ENCODE assay signal across 13 mouse cellular contexts in genomic region chr6:85029671-85030070, GRCm38 (mm10). TPM values are rescaled to one million over a fixed set of nuclear protein-coding genes. Genes with fewer than 3 reads are reported as not detected.
DNase-seq lines count a peak whose midpoint lies in the region; ATAC-seq and TF ChIP-seq lines count a peak whose summit lies in the region.
"Had no signal": no experiment of that assay in that cellular context is flagged by ENCODE, and none has a peak within 500 bp of the region (broad histone marks: within the 10 kb centered on the region; RNA-seq: fewer than 3 reads in every experiment).

No protein-coding gene starts in this region.

- DNase-seq in embryo, embryonic 10 days (ENCODE audit: low spot score), result peak; percentile 50
- DNase-seq in embryo, embryonic 9.5 days (ENCODE audit: extremely low spot score), result no peak
- DNase-seq in hindbrain, embryonic 11.5 days (ENCODE audit: low spot score), result peak; percentile 15
- no peak for DNase-seq in hindbrain, embryonic 10.5 days (ENCODE audit: low spot score)
- DNase-seq in 3T3-L1 (ENCODE audit: low read depth, low spot score) (peak; percentile 27), MN1 (ENCODE audit: low spot score) (no peak)
- peak; percentile 34 for DNase-seq in brain, embryonic 14.5 days (ENCODE audit: low read depth)
- no peak for DNase-seq in ovary, postnatal 14 days (ENCODE audit: low spot score)
- DNase-seq: cerebellum, postnatal 25 days; kidney, adult 9 months had no signal

- no peaks in the 10 kb centered on the region for H3K27me3 ChIP-seq in hindbrain, embryonic 11.5 days (ENCODE audit: control insufficient read depth, insufficient read depth, low read length)
- H3K27me3 ChIP-seq in hindbrain, embryonic 10.5 days (ENCODE audit: insufficient read depth, poor library complexity, severe bottlenecking), result no peaks in the 10 kb centered on the region

- H3K27ac ChIP-seq in hindbrain, embryonic 11.5 days (ENCODE audit: low read depth, low read length), result no peak overlapping the region
- H3K27ac ChIP-seq in hindbrain, embryonic 10.5 days, result no peak overlapping the region
- H3K27ac ChIP-seq: liver, embryonic 14.5 days; midbrain, embryonic 10.5 days had no signal

- H3K9me3 ChIP-seq in hindbrain, embryonic 11.5 days (ENCODE audit: control insufficient read depth, low read length), result no peaks in the 10 kb centered on the region
- H3K9me3 ChIP-seq in hindbrain, embryonic 10.5 days, result 0 out of 2 replicates have a peak, but pooled peaks cover 3% of the 10 kb centered on the region
- H3K9me3 ChIP-seq: midbrain, embryonic 10.5 days had no signal

- 33% methylated on average over 1 of the region's 1 CpGs for WGBS in hindbrain, embryonic 11.5 days
- 37% methylated on average over 1 of the region's 1 CpGs for WGBS in hindbrain, embryonic 10.5 days

- H3K36me3 ChIP-seq in hindbrain, embryonic 11.5 days (ENCODE audit: control insufficient read depth, insufficient read depth, low read length), result no peaks in the 10 kb centered on the region
- H3K36me3 ChIP-seq in hindbrain, embryonic 10.5 days, result no peaks in the 10 kb centered on the region
- H3K36me3 ChIP-seq: midbrain, embryonic 10.5 days had no signal

- no peaks in the 10 kb centered on the region for H3K4me1 ChIP-seq in hindbrain, embryonic 11.5 days (replicated peaks; ENCODE audit: control insufficient read depth, insufficient read depth, low read length)
- peaks cover 9% of the 10 kb centered on the region; the same call in 1 of the 2 replicates for H3K4me1 ChIP-seq in hindbrain, embryonic 10.5 days (replicated peaks)

- H3K4me3 ChIP-seq in hindbrain, embryonic 11.5 days (ENCODE audit: low read depth, low read length), result no peak overlapping the region
- H3K4me3 ChIP-seq in hindbrain, embryonic 10.5 days, result no peak overlapping the region
- H3K4me3 ChIP-seq: midbrain, embryonic 10.5 days had no signal

- no peak for ATAC-seq in hindbrain, embryonic 11.5 days (ENCODE audit: low FRiP score)
- ATAC-seq: hindbrain, embryonic 16.5 days had no signal

- no peak for TF ChIP-seq POLR2A in brain, embryonic 14.5 days (IDR thresholded peaks at IDR 0.05; ENCODE audit: borderline replicate concordance, extremely low read depth, insufficient read depth, insufficient read length, poor library complexity, severe bottlenecking)

- no peak for TF ChIP-seq CTCF in brain, embryonic 14.5 days (IDR thresholded peaks at IDR 0.05; ENCODE audit: borderline replicate concordance, extremely low read depth, insufficient read depth, insufficient read length)

- H3K4me2 ChIP-seq in hindbrain, embryonic 11.5 days (replicated peaks; ENCODE audit: low read depth, low read length), result no peak overlapping the region

- H3K9ac ChIP-seq in hindbrain, embryonic 11.5 days (ENCODE audit: low read depth, low read length), result no peak overlapping the region
- H3K9ac ChIP-seq: liver, embryonic 14.5 days had no signal

RNA-seq across cellular contexts. Expression of gene Exoc6b, which starts 39.6 kb away (rescaled TPM):
- 36.0 and 46.4 TPM in 2 replicates for polyA plus RNA-seq in hindbrain, embryonic 11.5 days (2014; fragmentation: Nextera tagmentation; extraction: Ambion mirVana)
- 22.6 and 30.2 TPM in 2 replicates for polyA plus RNA-seq in hindbrain, embryonic 10.5 days (2016; fragmentation: Nextera tagmentation; extraction: Ambion mirVana)
- 21.9 and 36.8 TPM in 2 replicates for polyA plus RNA-seq in brain, embryonic 14.5 days (2012; rRNA removed)

Comparison
In these comparisons a context has a peak if more than half of its experiments do, and no peak if none do; other contexts are left out.
1. DNase-seq: peak in embryo, embryonic 10 days (single experiment), hindbrain, embryonic 11.5 days (single experiment), 3T3-L1 (single experiment) and brain, embryonic 14.5 days (single experiment); none in embryo, embryonic 9.5 days (single experiment), hindbrain, embryonic 10.5 days (single experiment), MN1 (single experiment) and ovary, postnatal 14 days (single experiment).